Mouse (Mus musculus): Measurements from ENCODE around the gene Prdm9. TPM values are rescaled to one million over a fixed set of nuclear protein-coding genes. Genes with fewer than 3 reads are reported as not detected.

Gene Prdm9
- total RNA-seq (2014; rRNA removed) (1.00 and 1.2 TPM in 2 replicates), polyA plus RNA-seq (2015; fragmentation: Nextera tagmentation; extraction: Ambion mirVana) (0.86 and 1.0 TPM in 2 replicates)

GRCm38 (mm10) chr17:15564014-15564927, at the start of gene Prdm9:
Prdm9 (minus strand) TSS chr17:15564354.
- H3K4me1 ChIP-seq (ENCODE audit: insufficient read depth): peaks cover 6% of the 10 kb centered on the region
- peak; percentile 99 for DNase-seq
- no peak for TF ChIP-seq CTCF (IDR thresholded peaks at IDR 0.05; ENCODE audit: low read depth)

GRCm38 (mm10) chr17:15599496-15599895, 35.3 kb upstream of the Prdm9 start:
- DNase-seq (no peak), ATAC-seq (no peak)
- H3K36me3 ChIP-seq (ENCODE audit: insufficient read depth): no peaks in the 10 kb centered on the region
- H3K9me3 ChIP-seq (ENCODE audit: low read length): no peaks in the 10 kb centered on the region
- TF ChIP-seq CTCF (IDR thresholded peaks at IDR 0.05; ENCODE audit: low read depth): no peak
- no peak overlapping the region for H3K4me3 ChIP-seq (ENCODE audit: low read depth, low read length)
- H3K4me2 ChIP-seq (ENCODE audit: low read depth): no peak overlapping the region
- no peak overlapping the region for H3K27ac ChIP-seq (ENCODE audit: low read depth, low read length)
- 82% methylated on average over 11 of the region's 11 CpGs for WGBS
- no peaks in the 10 kb centered on the region for H3K27me3 ChIP-seq (ENCODE audit: insufficient read depth, low read length)
- H3K4me1 ChIP-seq (ENCODE audit: insufficient read depth): no peaks in the 10 kb centered on the region
- H3K9ac ChIP-seq: no peak overlapping the region

More at GRCm38 (mm10) chr17:15564014-15564927, at the start of gene Prdm9:
- Histone ChIP-seq H3K9ac (peak within 1 kb of the TSS; percentile 77), H3K4me3 (ENCODE audit: low read depth, low read length) (peak within 1 kb of the TSS; percentile 62), H3K9me3 (ENCODE audit: low read length) (no peaks in the 10 kb centered on the region), H3K4me2 (ENCODE audit: low read depth) (peak within 1 kb of the TSS; percentile 90), H3K27ac (ENCODE audit: low read depth, low read length) (peak within 1 kb of the TSS; percentile 97), H3K27me3 (ENCODE audit: insufficient read depth, low read length) (no peaks in the 10 kb centered on the region), H3K36me3 (ENCODE audit: insufficient read depth) (no peaks in the 10 kb centered on the region)
- WGBS: under 1% methylated on average over 43 of the region's 43 CpGs
- ATAC-seq: peak; percentile 99

GRCm38 (mm10) chr17:15591216-15591881, 27.2 kb upstream of the Prdm9 start:
- WGBS: 77% methylated on average over 7 of the region's 7 CpGs
- DNase-seq: no peak
- no peak overlapping the region for H3K9ac ChIP-seq

GRCm38 (mm10) chr17:15588116-15588515, 24.0 kb upstream of the Prdm9 start:
- DNase-seq: no peak
- TF ChIP-seq CTCF (IDR thresholded peaks at IDR 0.05; ENCODE audit: low read depth): no peak
- WGBS: 83% methylated on average over 2 of the region's 2 CpGs

More at GRCm38 (mm10) chr17:15591216-15591881, 27.2 kb upstream of the Prdm9 start:
- Histone ChIP-seq H3K27ac (ENCODE audit: low read depth, low read length) (no peak overlapping the region), H3K4me1 (ENCODE audit: insufficient read depth) (no peaks in the 10 kb centered on the region), H3K4me3 (ENCODE audit: low read depth, low read length) (no peak overlapping the region), H3K27me3 (ENCODE audit: insufficient read depth, low read length) (no peaks in the 10 kb centered on the region), H3K9me3 (ENCODE audit: low read length) (no peaks in the 10 kb centered on the region), H3K4me2 (ENCODE audit: low read depth) (no peak overlapping the region), H3K36me3 (ENCODE audit: insufficient read depth) (no peaks in the 10 kb centered on the region)
- ATAC-seq: no peak
- no peak for TF ChIP-seq CTCF (IDR thresholded peaks at IDR 0.05; ENCODE audit: low read depth)

GRCm38 (mm10) chr17:15585691-15586090, 21.5 kb upstream of the Prdm9 start:
- Histone ChIP-seq H3K4me3 (ENCODE audit: low read depth, low read length) (no peak overlapping the region), H3K4me2 (ENCODE audit: low read depth) (no peak overlapping the region), H3K36me3 (ENCODE audit: insufficient read depth) (no peaks in the 10 kb centered on the region), H3K9ac (no peak overlapping the region), H3K9me3 (ENCODE audit: low read length) (no peaks in the 10 kb centered on the region), H3K4me1 (ENCODE audit: insufficient read depth) (no peaks in the 10 kb centered on the region), H3K27ac (ENCODE audit: low read depth, low read length) (no peak overlapping the region), H3K27me3 (ENCODE audit: insufficient read depth, low read length) (no peaks in the 10 kb centered on the region)
- peak; percentile 21; the same call in 1 of the 2 replicates for TF ChIP-seq CTCF (IDR thresholded peaks at IDR 0.05; ENCODE audit: low read depth)
- ATAC-seq: no peak
- no peak for DNase-seq
- 28% methylated on average over 4 of the region's 4 CpGs for WGBS

More at GRCm38 (mm10) chr17:15588116-15588515, 24.0 kb upstream of the Prdm9 start:
- H3K36me3 ChIP-seq (ENCODE audit: insufficient read depth): no peaks in the 10 kb centered on the region
- H3K9ac ChIP-seq: no peak overlapping the region
- H3K4me1 ChIP-seq (ENCODE audit: insufficient read depth): no peaks in the 10 kb centered on the region
- H3K9me3 ChIP-seq (ENCODE audit: low read length): no peaks in the 10 kb centered on the region
- H3K4me3 ChIP-seq (ENCODE audit: low read depth, low read length): no peak overlapping the region
- H3K4me2 ChIP-seq (ENCODE audit: low read depth): no peak overlapping the region
- no peaks in the 10 kb centered on the region for H3K27me3 ChIP-seq (ENCODE audit: insufficient read depth, low read length)
- H3K27ac ChIP-seq (ENCODE audit: low read depth, low read length): no peak overlapping the region
- no peak for ATAC-seq

- Histone ChIP-seq H3K4me3 (ENCODE audit: low read depth, low read length) (no peak overlapping the region), H3K27me3 (ENCODE audit: insufficient read depth, low read length) (peaks cover 4% of the 10 kb centered on the region), H3K4me2 (ENCODE audit: low read depth) (no peak overlapping the region), H3K27ac (ENCODE audit: low read depth, low read length) (no peak overlapping the region), H3K36me3 (ENCODE audit: insufficient read depth) (no peaks in the 10 kb centered on the region), H3K9me3 (ENCODE audit: low read length) (no peaks in the 10 kb centered on the region), H3K4me1 (ENCODE audit: insufficient read depth) (no peaks in the 10 kb centered on the region), H3K9ac (no peak overlapping the region)
- no peak for TF ChIP-seq CTCF (IDR thresholded peaks at IDR 0.05; ENCODE audit: low read depth)
- DNase-seq: no peak
- WGBS: 88% methylated on average over 7 of the region's 7 CpGs
- no peak for ATAC-seq
Measured at GRCm38 (mm10) chr17:15583071-15583470, 18.9 kb upstream of the Prdm9 start.

GRCm38 (mm10) chr17:15580072-15580447, 15.9 kb upstream of the Prdm9 start:
- H3K4me1 ChIP-seq (ENCODE audit: insufficient read depth): no peaks in the 10 kb centered on the region
- no peak overlapping the region for H3K27ac ChIP-seq (ENCODE audit: low read depth, low read length)
- no peaks in the 10 kb centered on the region for H3K36me3 ChIP-seq (ENCODE audit: insufficient read depth)
- no peak overlapping the region for H3K4me2 ChIP-seq (ENCODE audit: low read depth)
- H3K9me3 ChIP-seq (ENCODE audit: low read length): no peaks in the 10 kb centered on the region
- no peak overlapping the region for H3K4me3 ChIP-seq (ENCODE audit: low read depth, low read length)
- ATAC-seq (no peak), DNase-seq (no peak)
- H3K9ac ChIP-seq: no peak overlapping the region
- no peak for TF ChIP-seq CTCF (IDR thresholded peaks at IDR 0.05; ENCODE audit: low read depth)
- WGBS: 91% methylated on average over 2 of the region's 2 CpGs
- H3K27me3 ChIP-seq (ENCODE audit: insufficient read depth, low read length): peaks cover 4% of the 10 kb centered on the region

All from forebrain, postnatal 0 days (tissue).